In genomic region chr8:89523336-89523735, GRCm38 (mm10) we compare ENCODE assay signal across 21 mouse cellular contexts.
DNase-seq lines count a peak whose midpoint lies in the region; ATAC-seq and TF ChIP-seq lines count a peak whose summit lies in the region.
"Had no signal": no experiment of that assay in that cellular context is flagged by ENCODE, and none has a peak within 500 bp of the region (broad histone marks: within the 10 kb centered on the region; RNA-seq: fewer than 3 reads in every experiment).

No protein-coding gene starts in this region.

- no peaks in the 10 kb centered on the region for H3K27me3 ChIP-seq in midbrain, embryonic 11.5 days (ENCODE audit: control insufficient read depth, insufficient read depth, low read length)
- no peaks in the 10 kb centered on the region for H3K27me3 ChIP-seq in midbrain, embryonic 15.5 days (replicated peaks)
- peaks cover 45% of the 10 kb centered on the region for H3K27me3 ChIP-seq in limb, embryonic 10.5 days (ENCODE audit: low read depth, poor library complexity, severe bottlenecking)
- no peaks in the 10 kb centered on the region for H3K27me3 ChIP-seq in cerebellum, adult 2 months (ENCODE audit: control insufficient read depth, insufficient read depth, low read length)
- H3K27me3 ChIP-seq: CH12.LX had no signal

- DNase-seq in heart, adult 11 months, result peak; percentile 67
- no peak for DNase-seq in heart, adult 8-10 months (ENCODE audit: low spot score)
- peak; percentile 78 for DNase-seq in midbrain, embryonic 11.5 days (ENCODE audit: low spot score, missing footprints)
- no peak for DNase-seq in limb, embryonic 10.5 days (ENCODE audit: low spot score)
- no peak for DNase-seq in cerebellum, adult 2 months
- DNase-seq: adrenal gland, adult 2 months; adrenal gland, adult 8-10 months; adrenal gland, postnatal 10 days; adrenal gland, postnatal 14 days; adrenal gland, postnatal 25 days; adrenal gland, postnatal 36 days; B cell, adult 2 months; cerebellum, adult 11 months; cerebellum, adult 11-12 months; cerebellum, adult 18-20 months had no signal

- no peak for TF ChIP-seq POLR2A in cerebellum, adult 2 months (IDR thresholded peaks at IDR 0.05; ENCODE audit: borderline replicate concordance, insufficient read depth, low read length)

- no peaks in the 10 kb centered on the region for H3K4me1 ChIP-seq in midbrain, embryonic 11.5 days (ENCODE audit: control insufficient read depth, insufficient read depth, low read length)
- H3K4me1 ChIP-seq in midbrain, embryonic 15.5 days, result no peaks in the 10 kb centered on the region
- H3K4me1 ChIP-seq in limb, embryonic 10.5 days, result peaks cover 49% of the 10 kb centered on the region
- no peaks in the 10 kb centered on the region for H3K4me1 ChIP-seq in cerebellum, adult 2 months (ENCODE audit: control insufficient read depth, insufficient read depth, low read length)

- no peak overlapping the region for H3K4me3 ChIP-seq in midbrain, embryonic 11.5 days (ENCODE audit: low read depth, low read length)
- H3K4me3 ChIP-seq in midbrain, embryonic 15.5 days, result no peak overlapping the region
- no peak overlapping the region for H3K4me3 ChIP-seq in limb, embryonic 10.5 days
- no peak overlapping the region for H3K4me3 ChIP-seq in cerebellum, adult 2 months (replicated peaks; ENCODE audit: insufficient read depth, low read depth, low read length)

- WGBS in midbrain, embryonic 11.5 days, result 84% methylated on average over 3 of the region's 3 CpGs
- WGBS in midbrain, embryonic 15.5 days, result 92% methylated on average over 3 of the region's 3 CpGs
- WGBS in limb, embryonic 10.5 days, result 26% methylated on average over 3 of the region's 3 CpGs
- 93% methylated on average over 3 of the region's 3 CpGs for WGBS in cerebellum, adult 2 months

- no peak for ATAC-seq in midbrain, embryonic 11.5 days (ENCODE audit: low FRiP score)
- ATAC-seq in midbrain, embryonic 15.5 days (replicated peaks), result no peak
- ATAC-seq: activated CD4-positive, CD25-positive, alpha-beta regulatory T cell, adult 4 months; CD4-positive, CD25-positive, alpha-beta regulatory T cell, adult 4 months; Patski had no signal

- no peak overlapping the region for H3K27ac ChIP-seq in midbrain, embryonic 11.5 days (ENCODE audit: low read depth, low read length)
- H3K27ac ChIP-seq in midbrain, embryonic 15.5 days, result no peak overlapping the region
- H3K27ac ChIP-seq in limb, embryonic 10.5 days, result peak overlapping the region; percentile 64
- H3K27ac ChIP-seq in cerebellum, adult 2 months (ENCODE audit: insufficient read depth, low read length), result no peak overlapping the region

- H3K9me3 ChIP-seq in midbrain, embryonic 11.5 days (ENCODE audit: control insufficient read depth, low read length), result no peaks in the 10 kb centered on the region
- no peaks in the 10 kb centered on the region for H3K9me3 ChIP-seq in midbrain, embryonic 15.5 days
- no peaks in the 10 kb centered on the region for H3K9me3 ChIP-seq in limb, embryonic 10.5 days (replicated peaks)

- no peak overlapping the region for H3K9ac ChIP-seq in midbrain, embryonic 11.5 days (ENCODE audit: low read length)
- H3K9ac ChIP-seq in midbrain, embryonic 15.5 days, result no peak overlapping the region

- TF ChIP-seq CTCF in cerebellum, adult 2 months (IDR thresholded peaks at IDR 0.05; ENCODE audit: borderline replicate concordance, insufficient read depth, low read depth, low read length), result no peak

- H3K4me2 ChIP-seq in midbrain, embryonic 11.5 days, result no peak overlapping the region
- H3K4me2 ChIP-seq in midbrain, embryonic 15.5 days, result no peak overlapping the region

- H3K36me3 ChIP-seq in midbrain, embryonic 11.5 days (ENCODE audit: control insufficient read depth, insufficient read depth, low read length), result no peaks in the 10 kb centered on the region
- H3K36me3 ChIP-seq in midbrain, embryonic 15.5 days (replicated peaks), result no peaks in the 10 kb centered on the region
- H3K36me3 ChIP-seq in limb, embryonic 10.5 days, result no peaks in the 10 kb centered on the region
- H3K36me3 ChIP-seq: G1E had no signal

Comparison
In these comparisons a context has a peak if more than half of its experiments do, and no peak if none do; other contexts are left out.
1. DNase-seq: peak in heart, adult 11 months (single experiment) and midbrain, embryonic 11.5 days (single experiment); none in heart, adult 8-10 months (single experiment), limb, embryonic 10.5 days (single experiment) and cerebellum, adult 2 months (0 of 2).